Mouse (Mus musculus) urinary bladder, postnatal 0 days (tissue): ENCODE data around the gene Cldn34d. TPM values are rescaled to one million over a fixed set of nuclear protein-coding genes. Genes with fewer than 3 reads are reported as not detected.

ENCODE experiments used
- polyA plus RNA-seq: library from polyadenylated mRNA; unstranded; fragments of >200 nt; fragmentation: Nextera tagmentation; extraction: Ambion mirVana; gene quantifications from 2 replicates; pipeline ENCODE4 v1.2.1, GENCODE M21; 2015

Cldn34d gene
- polyA plus RNA-seq, result not detected in 2 replicates

GRCm38 (mm10) chrX:76602824-76603223 is at the start of gene Cldn34d:
TSS of gene Cldn34d (minus strand) at chrX:76602924.

Other genes starting within 250 kb of the Cldn34d start
- gene Cldn34b4, start 209.6 kb downstream of the Cldn34d start, polyA plus RNA-seq, result not detected in 2 replicates